Mouse (Mus musculus): ENCODE results near the gene Tmem202. TPM values are rescaled to one million over a fixed set of nuclear protein-coding genes. Genes with fewer than 3 reads are reported as not detected.

Gene Tmem202
- total RNA-seq, 1 experiment from 2014 or later = not detected

- ATAC-seq (replicated peaks; ENCODE audit: low read depth, poor library complexity, severe bottlenecking) = no peak
These were observed 66.5 kb downstream of the Tmem202 start for GRCm38 (mm10) chr9:59473171-59473570.

- no peak for ATAC-seq (replicated peaks; ENCODE audit: low read depth, poor library complexity, severe bottlenecking)
These were observed 70.2 kb downstream of the Tmem202 start for GRCm38 (mm10) chr9:59469446-59469845.

Other genes with a start within 250 kb of the Tmem202 start
- gene Adpgk, start 248.3 kb downstream of the Tmem202 start, total RNA-seq (2017) = 32.6 and 44.6 TPM in 2 replicates
- 7.4 and 12.3 TPM in 2 replicates for gene Bbs4, start 186.3 kb downstream of the Tmem202 start, total RNA-seq (2017)
- 69.5 and 72.4 TPM in 2 replicates for gene Arih1, start 53.2 kb downstream of the Tmem202 start, total RNA-seq (2017)
- gene Hexa, start 307 bp downstream of the Tmem202 start, total RNA-seq (2017) = 82.6 and 83.8 TPM in 2 replicates
- gene Celf6, start 38.1 kb upstream of the Tmem202 start, total RNA-seq (2017) = not detected in 2 replicates
- 23.0 and 57.8 TPM in 2 replicates for gene Parp6, start 77.4 kb upstream of the Tmem202 start, total RNA-seq (2017)
- 418 and 473 TPM in 2 replicates for gene Pkm, start 116.5 kb upstream of the Tmem202 start, total RNA-seq (2017)
- not detected in 2 replicates for gene Gramd2, start 140.3 kb upstream of the Tmem202 start, total RNA-seq (2017)
- gene Senp8, start 210.9 kb upstream of the Tmem202 start, total RNA-seq (2017) = 4.3 and 7.4 TPM in 2 replicates
- 19.3 and 45.7 TPM in 2 replicates for gene Myo9a, start 211.0 kb upstream of the Tmem202 start, total RNA-seq (2017)

Data from common myeloid progenitor, adult 5-6 weeks (primary cell).